Mouse (Mus musculus): Measurements from ENCODE around the gene Atg4b. TPM values are rescaled to one million over a fixed set of nuclear protein-coding genes. Genes with fewer than 3 reads are reported as not detected.
A peak's percentile ranks its signal among the peaks of the same experiment; 100 is the strongest.
"Not testable (repeated sequence)": the region's sequence is repeated elsewhere in the genome, so short reads cannot be mapped to it uniquely, and the experiment has no call there.

Gene Atg4b
- polyA plus RNA-seq, 1 experiment from 2014 or later: 103 TPM

GRCm38 (mm10) chr1:93818722-93819121 lies 67.4 kb downstream of the Atg4b start:
- no peaks in the 10 kb centered on the region for H3K4me1 ChIP-seq (ENCODE audit: control insufficient read depth, insufficient read depth, low read length)
- DNase-seq (ENCODE audit: low spot score, missing footprints) (no peak), ATAC-seq (ENCODE audit: low FRiP score) (no peak)
- WGBS: 84% methylated on average over 7 of the region's 7 CpGs
- H3K4me2 ChIP-seq: no peak overlapping the region
- peaks cover 31% of the 10 kb centered on the region for H3K36me3 ChIP-seq (ENCODE audit: control insufficient read depth, insufficient read depth, low read length)
- H3K9me3 ChIP-seq (ENCODE audit: control insufficient read depth, low read length): no peaks in the 10 kb centered on the region
- H3K27me3 ChIP-seq (ENCODE audit: control insufficient read depth, insufficient read depth, low read length): no peaks in the 10 kb centered on the region
- H3K9ac ChIP-seq (ENCODE audit: low read length): no peak overlapping the region
- no peak overlapping the region for H3K27ac ChIP-seq (ENCODE audit: low read depth, low read length)
- H3K4me3 ChIP-seq (ENCODE audit: low read depth, low read length): no peak overlapping the region

GRCm38 (mm10) chr1:93823796-93824495 lies 72.6 kb downstream of the Atg4b start:
- Histone ChIP-seq H3K4me2 (peak overlapping the region; percentile 69; the same call in 1 of the 2 replicates), H3K27me3 (ENCODE audit: control insufficient read depth, insufficient read depth, low read length) (no peaks in the 10 kb centered on the region), H3K27ac (ENCODE audit: low read depth, low read length) (peak overlapping the region; percentile 79), H3K9me3 (ENCODE audit: control insufficient read depth, low read length) (no peaks in the 10 kb centered on the region), H3K4me1 (ENCODE audit: control insufficient read depth, insufficient read depth, low read length) (peaks cover 7% of the 10 kb centered on the region), H3K4me3 (ENCODE audit: low read depth, low read length) (no peak overlapping the region), H3K36me3 (ENCODE audit: control insufficient read depth, insufficient read depth, low read length) (peaks cover 6% of the 10 kb centered on the region), H3K9ac (ENCODE audit: low read length) (peak overlapping the region; percentile 69; the same call in 1 of the 2 replicates)
- ATAC-seq (ENCODE audit: low FRiP score): no peak
- peak; percentile 69 for DNase-seq (ENCODE audit: low spot score, missing footprints)
- WGBS: 80% methylated on average over 3 of the region's 3 CpGs

- Histone ChIP-seq H3K27ac (ENCODE audit: low read depth, low read length) (peak within 1 kb of the TSS; percentile 79), H3K9me3 (ENCODE audit: control insufficient read depth, low read length) (no peaks in the 10 kb centered on the region), H3K4me1 (ENCODE audit: control insufficient read depth, insufficient read depth, low read length) (peaks cover 7% of the 10 kb centered on the region), H3K4me3 (ENCODE audit: low read depth, low read length) (peak within 1 kb of the TSS; percentile 55), H3K36me3 (ENCODE audit: control insufficient read depth, insufficient read depth, low read length) (no peaks in the 10 kb centered on the region), H3K9ac (ENCODE audit: low read length) (peak within 1 kb of the TSS; percentile 69), H3K4me2 (peak within 1 kb of the TSS; percentile 69), H3K27me3 (ENCODE audit: control insufficient read depth, insufficient read depth, low read length) (no peaks in the 10 kb centered on the region)
- DNase-seq (ENCODE audit: low spot score, missing footprints) (peak; percentile 88), ATAC-seq (ENCODE audit: low FRiP score) (peak; percentile 14)
- WGBS: 5% methylated on average over 10 of the region's 10 CpGs
These were observed 73.3 kb downstream of the Atg4b start, which contains the start of gene D2hgdh for GRCm38 (mm10) chr1:93824609-93825008. D2hgdh (plus strand) TSS chr1:93824909.

- H3K27me3 ChIP-seq (ENCODE audit: control insufficient read depth, insufficient read depth, low read length): no peaks in the 10 kb centered on the region
- H3K4me1 ChIP-seq (ENCODE audit: control insufficient read depth, insufficient read depth, low read length): peaks cover 7% of the 10 kb centered on the region
- peak overlapping the region; percentile 55 for H3K4me3 ChIP-seq (ENCODE audit: low read depth, low read length)
- peak overlapping the region; percentile 69 for H3K9ac ChIP-seq (ENCODE audit: low read length)
- peak overlapping the region; percentile 69 for H3K4me2 ChIP-seq
- ATAC-seq (ENCODE audit: low FRiP score) (peak; percentile 96), DNase-seq (ENCODE audit: low spot score, missing footprints) (peak; percentile 99)
- H3K9me3 ChIP-seq (ENCODE audit: control insufficient read depth, low read length): no peaks in the 10 kb centered on the region
- H3K27ac ChIP-seq (ENCODE audit: low read depth, low read length): peak overlapping the region; percentile 79
- WGBS: under 1% methylated on average over 30 of the region's 30 CpGs
- H3K36me3 ChIP-seq (ENCODE audit: control insufficient read depth, insufficient read depth, low read length): no peaks in the 10 kb centered on the region
These were observed 73.9 kb downstream of the Atg4b start for GRCm38 (mm10) chr1:93825105-93825674.

GRCm38 (mm10) chr1:93825771-93826539 lies 74.7 kb downstream of the Atg4b start:
- Histone ChIP-seq H3K36me3 (ENCODE audit: control insufficient read depth, insufficient read depth, low read length) (no peaks in the 10 kb centered on the region), H3K27me3 (ENCODE audit: control insufficient read depth, insufficient read depth, low read length) (no peaks in the 10 kb centered on the region), H3K9me3 (ENCODE audit: control insufficient read depth, low read length) (no peaks in the 10 kb centered on the region), H3K4me2 (peak overlapping the region; percentile 69), H3K27ac (ENCODE audit: low read depth, low read length) (no peak overlapping the region), H3K4me1 (ENCODE audit: control insufficient read depth, insufficient read depth, low read length) (peaks cover 7% of the 10 kb centered on the region), H3K9ac (ENCODE audit: low read length) (peak overlapping the region; percentile 69), H3K4me3 (ENCODE audit: low read depth, low read length) (peak overlapping the region; percentile 55)
- ATAC-seq (ENCODE audit: low FRiP score) (peak; percentile 43), DNase-seq (ENCODE audit: low spot score, missing footprints) (peak; percentile 90)
- WGBS: 47% methylated on average over 27 of the region's 27 CpGs

GRCm38 (mm10) chr1:93826540-93826835 lies 75.2 kb downstream of the Atg4b start:
- Histone ChIP-seq H3K36me3 (ENCODE audit: control insufficient read depth, insufficient read depth, low read length) (no peaks in the 10 kb centered on the region), H3K4me3 (ENCODE audit: low read depth, low read length) (no peak overlapping the region), H3K27me3 (ENCODE audit: control insufficient read depth, insufficient read depth, low read length) (no peaks in the 10 kb centered on the region), H3K9ac (ENCODE audit: low read length) (no peak overlapping the region), H3K4me1 (ENCODE audit: control insufficient read depth, insufficient read depth, low read length) (peaks cover 7% of the 10 kb centered on the region), H3K27ac (ENCODE audit: low read depth, low read length) (no peak overlapping the region), H3K4me2 (no peak overlapping the region; the same call in 1 of the 2 replicates), H3K9me3 (ENCODE audit: control insufficient read depth, low read length) (no peaks in the 10 kb centered on the region)
- ATAC-seq (ENCODE audit: low FRiP score) (no peak), DNase-seq (ENCODE audit: low spot score, missing footprints) (no peak)
- WGBS: 92% methylated on average over 9 of the region's 9 CpGs

GRCm38 (mm10) chr1:93832754-93833360 lies 81.6 kb downstream of the Atg4b start:
- H3K4me2 ChIP-seq; H3K27me3 ChIP-seq (ENCODE audit: control insufficient read depth, insufficient read depth, low read length); H3K4me3 ChIP-seq (ENCODE audit: low read depth, low read length); H3K9ac ChIP-seq (ENCODE audit: low read length); H3K36me3 ChIP-seq (ENCODE audit: control insufficient read depth, insufficient read depth, low read length); H3K4me1 ChIP-seq (ENCODE audit: control insufficient read depth, insufficient read depth, low read length); H3K9me3 ChIP-seq (ENCODE audit: control insufficient read depth, low read length); H3K27ac ChIP-seq (ENCODE audit: low read depth, low read length): not testable (repeated sequence)
- DNase-seq (ENCODE audit: low spot score, missing footprints) (peak; percentile 86), ATAC-seq (ENCODE audit: low FRiP score) (peak; percentile 19; the same call in 1 of the 2 replicates)
- WGBS: 67% methylated on average over 3 of the region's 4 CpGs

GRCm38 (mm10) chr1:93834671-93835150 lies 83.4 kb downstream of the Atg4b start:
- Histone ChIP-seq H3K27me3 (ENCODE audit: control insufficient read depth, insufficient read depth, low read length) (no peaks in the 10 kb centered on the region), H3K4me1 (ENCODE audit: control insufficient read depth, insufficient read depth, low read length) (no peaks in the 10 kb centered on the region), H3K4me2 (no peak overlapping the region), H3K9me3 (ENCODE audit: control insufficient read depth, low read length) (no peaks in the 10 kb centered on the region), H3K27ac (ENCODE audit: low read depth, low read length) (no peak overlapping the region), H3K4me3 (ENCODE audit: low read depth, low read length) (no peak overlapping the region), H3K36me3 (ENCODE audit: control insufficient read depth, insufficient read depth, low read length) (no peaks in the 10 kb centered on the region), H3K9ac (ENCODE audit: low read length) (no peak overlapping the region)
- no peak for ATAC-seq (ENCODE audit: low FRiP score)
- no peak for DNase-seq (ENCODE audit: low spot score, missing footprints)
- 83% methylated on average over 7 of the region's 7 CpGs for WGBS

Data from midbrain, embryonic 11.5 days (tissue).